Mouse (Mus musculus): ENCODE data around the gene Mark2. TPM values are rescaled to one million over a fixed set of nuclear protein-coding genes. Genes with fewer than 3 reads are reported as not detected.

The Mark2 gene
- total RNA-seq, 1 experiment from 2014 or later: 70.0 TPM

Other genes with a start within 250 kb of the Mark2 start
- 1.2 and 1.5 TPM in 2 replicates for gene Flrt1, start 236.1 kb downstream of the Mark2 start, total RNA-seq (2021)
- 103 and 124 TPM in 2 replicates for gene Otub1, start 135.5 kb downstream of the Mark2 start, total RNA-seq (2021)
- gene Cox8a, start 124.2 kb downstream of the Mark2 start, total RNA-seq (2021): 1,334 and 1,491 TPM in 2 replicates
- gene Naa40, start 100.7 kb downstream of the Mark2 start, total RNA-seq (2021): 27.9 and 30.6 TPM in 2 replicates
- gene Rcor2, start 74.5 kb downstream of the Mark2 start, total RNA-seq (2021): 3.4 and 4.1 TPM in 2 replicates
- gene Spindoc, start 41.1 kb upstream of the Mark2 start, total RNA-seq (2021): 23.8 and 30.4 TPM in 2 replicates
- 29.0 and 32.4 TPM in 2 replicates for gene 2700081O15Rik, start 75.8 kb upstream of the Mark2 start, total RNA-seq (2021)
- 127 and 134 TPM in 2 replicates for gene Rtn3, start 141.4 kb upstream of the Mark2 start, total RNA-seq (2021)
- 95.0 and 101 TPM in 2 replicates for gene Atl3, start 152.2 kb upstream of the Mark2 start, total RNA-seq (2021)
- 72.9 and 79.7 TPM in 2 replicates for gene Pla2g16, start 215.6 kb upstream of the Mark2 start, total RNA-seq (2021)